Mouse (Mus musculus) liver, embryonic 16.5 days (tissue): Measurements from ENCODE around the gene Thrb. TPM values are rescaled to one million over a fixed set of nuclear protein-coding genes. Genes with fewer than 3 reads are reported as not detected.

Experiments
- ATAC-seq: fragments of 200-750 bp; cut with Nextera tagmentation; 2 replicates; pipeline ENCODE4 v1.8.0; 2017; ENCODE audit warnings: low read depth, mild to moderate bottlenecking, moderate number of reproducible peaks, moderate library complexity
- H3K27ac ChIP-seq: fragments of 300-500 bp; sonication (generic); 2 replicates; pipeline ENCODE4 v1.5.1; 2014; ENCODE audit warnings: mild to moderate bottlenecking, low read length
- H3K27me3 ChIP-seq: fragments of 300-500 bp; sonication (generic); 2 replicates; pipeline ENCODE4 v1.6.1; 2014; ENCODE audit warnings: low read depth, low read length, mixed read lengths; ENCODE audit not compliant: control insufficient read depth, insufficient read depth
- H3K36me3 ChIP-seq: fragments of 300-500 bp; sonication (generic); 2 replicates; pipeline ENCODE4 v1.6.1; 2014; ENCODE audit warnings: mild to moderate bottlenecking; ENCODE audit not compliant: control insufficient read depth, insufficient read depth
- H3K4me1 ChIP-seq: fragments of 300-500 bp; sonication (generic); 2 replicates; pipeline ENCODE4 v1.6.1; 2014; ENCODE audit warnings: low read depth, low read length, mixed read lengths; ENCODE audit not compliant: control insufficient read depth
- H3K4me2 ChIP-seq: fragments of 300-500 bp; sonication (generic); 2 replicates; pipeline ENCODE4 v1.6.1; 2014; ENCODE audit warnings: low read depth, low read length, mixed read lengths
- H3K4me3 ChIP-seq: fragments of 300-500 bp; sonication (generic); 2 replicates; pipeline ENCODE4 v1.5.1; 2014; ENCODE audit warnings: low read depth, mild to moderate bottlenecking, low read length
- H3K9ac ChIP-seq: fragments of 300-500 bp; sonication (generic); 2 replicates; pipeline ENCODE4 v1.6.1; 2014; ENCODE audit warnings: low read depth, low read length
- H3K9me3 ChIP-seq: fragments of 300-500 bp; sonication (generic); replicated peaks from 2 replicates; pipeline ENCODE4 v1.6.1; 2016; ENCODE audit warnings: low read length; ENCODE audit not compliant: control insufficient read depth
- WGBS: fragments of 180-500 bp; shearing (Covaris S2); extraction: QIAGEN DNeasy Blood & Tissue Kit; methylation state at CpG from one replicate; pipeline ENCODE4 v1.1.7; 2014; ENCODE audit not compliant: insufficient replicate concordance; 5-methylcytosine and 5-hydroxymethylcytosine counted together
- polyA plus RNA-seq: library from polyadenylated mRNA; unstranded; fragments of >200 nt; fragmentation: Nextera tagmentation; extraction: Ambion mirVana; gene quantifications from 2 replicates; pipeline ENCODE4 v1.2.1, GENCODE M21; 2015

The Thrb gene
- polyA plus RNA-seq, 1 experiment from 2014 or later: 6.0 TPM

- peak; percentile 96 for ATAC-seq
- WGBS: under 1% methylated on average over 75 of the region's 82 CpGs
Observed at GRCm38 (mm10) chr14:17660329-17661099, 453 bp downstream of the Thrb start.

GRCm38 (mm10) chr14:17661100-17661521 is 1.1 kb downstream of the Thrb start:
- peak overlapping the region; percentile 39 for H3K27ac ChIP-seq
- no peaks in the 10 kb centered on the region for H3K36me3 ChIP-seq
- no peaks in the 10 kb centered on the region for H3K4me1 ChIP-seq
- H3K4me3 ChIP-seq: peak overlapping the region; percentile 61
- H3K9me3 ChIP-seq: no peaks in the 10 kb centered on the region
- peak overlapping the region; percentile 60 for H3K4me2 ChIP-seq
- peak overlapping the region; percentile 21; the same call in 1 of the 2 replicates for H3K9ac ChIP-seq
- WGBS: under 1% methylated on average over 16 of the region's 16 CpGs
- no peak for ATAC-seq
- peaks cover 28% of the 10 kb centered on the region for H3K27me3 ChIP-seq

More at GRCm38 (mm10) chr14:17660329-17661099, 453 bp downstream of the Thrb start:
- no peaks in the 10 kb centered on the region for H3K9me3 ChIP-seq
- H3K27ac ChIP-seq: peak overlapping the region; percentile 64
- H3K36me3 ChIP-seq: no peaks in the 10 kb centered on the region
- peak overlapping the region; percentile 60 for H3K4me2 ChIP-seq
- no peaks in the 10 kb centered on the region for H3K4me1 ChIP-seq
- H3K27me3 ChIP-seq: peaks cover 28% of the 10 kb centered on the region
- H3K4me3 ChIP-seq: peak overlapping the region; percentile 61
- H3K9ac ChIP-seq: peak overlapping the region; percentile 60

GRCm38 (mm10) chr14:17662087-17662486 is 2.0 kb downstream of the Thrb start:
- Histone ChIP-seq H3K27ac (no peak overlapping the region), H3K36me3 (no peaks in the 10 kb centered on the region), H3K9me3 (no peaks in the 10 kb centered on the region), H3K27me3 (peaks cover 28% of the 10 kb centered on the region), H3K4me1 (no peaks in the 10 kb centered on the region), H3K9ac (no peak overlapping the region), H3K4me3 (no peak overlapping the region), H3K4me2 (peak overlapping the region; percentile 60; the same call in 1 of the 2 replicates)
- no peak for ATAC-seq
- 32% methylated on average over 5 of the region's 5 CpGs for WGBS

GRCm38 (mm10) chr14:17674335-17674734 is 14.3 kb downstream of the Thrb start:
- 66% methylated on average over 1 of the region's 1 CpGs for WGBS
- no peak overlapping the region for H3K4me2 ChIP-seq
- no peaks in the 10 kb centered on the region for H3K27me3 ChIP-seq
- no peaks in the 10 kb centered on the region for H3K4me1 ChIP-seq
- no peak overlapping the region for H3K4me3 ChIP-seq
- no peaks in the 10 kb centered on the region for H3K36me3 ChIP-seq
- no peak overlapping the region for H3K27ac ChIP-seq
- H3K9ac ChIP-seq: no peak overlapping the region
- no peaks in the 10 kb centered on the region for H3K9me3 ChIP-seq
- no peak for ATAC-seq

- no peak for ATAC-seq
- H3K27me3 ChIP-seq: no peaks in the 10 kb centered on the region
- H3K4me2 ChIP-seq: no peak overlapping the region
- no peaks in the 10 kb centered on the region for H3K9me3 ChIP-seq
- no peak overlapping the region for H3K27ac ChIP-seq
- no peaks in the 10 kb centered on the region for H3K4me1 ChIP-seq
- no peaks in the 10 kb centered on the region for H3K36me3 ChIP-seq
- 71% methylated on average over 3 of the region's 3 CpGs for WGBS
- no peak overlapping the region for H3K9ac ChIP-seq
- H3K4me3 ChIP-seq: no peak overlapping the region
Observed at GRCm38 (mm10) chr14:17675214-17675613, 15.2 kb downstream of the Thrb start.

- Histone ChIP-seq H3K4me3 (no peak overlapping the region), H3K9me3 (no peaks in the 10 kb centered on the region), H3K27ac (no peak overlapping the region), H3K27me3 (no peaks in the 10 kb centered on the region), H3K9ac (no peak overlapping the region), H3K4me1 (no peaks in the 10 kb centered on the region; the same call in 1 of the 2 replicates), H3K36me3 (no peaks in the 10 kb centered on the region), H3K4me2 (no peak overlapping the region)
- no peak for ATAC-seq
Observed at GRCm38 (mm10) chr14:17681479-17681878, 21.4 kb downstream of the Thrb start.

- Histone ChIP-seq H3K36me3 (no peaks in the 10 kb centered on the region), H3K4me1 (no peaks in the 10 kb centered on the region; the same call in 1 of the 2 replicates), H3K9ac (no peak overlapping the region), H3K27me3 (no peaks in the 10 kb centered on the region), H3K4me3 (no peak overlapping the region), H3K27ac (no peak overlapping the region), H3K9me3 (no peaks in the 10 kb centered on the region), H3K4me2 (no peak overlapping the region)
- ATAC-seq: peak; percentile 70; the same call in 1 of the 2 replicates
- 26% methylated on average over 1 of the region's 1 CpGs for WGBS
Observed at GRCm38 (mm10) chr14:17684881-17685280, 24.8 kb downstream of the Thrb start.

- H3K27me3 ChIP-seq: no peaks in the 10 kb centered on the region
- H3K27ac ChIP-seq: no peak overlapping the region
- no peak overlapping the region for H3K4me2 ChIP-seq
- no peak overlapping the region for H3K9ac ChIP-seq
- no peak overlapping the region for H3K4me3 ChIP-seq
- no peaks in the 10 kb centered on the region for H3K36me3 ChIP-seq
- no peaks in the 10 kb centered on the region for H3K9me3 ChIP-seq
- no peaks in the 10 kb centered on the region; the same call in 1 of the 2 replicates for H3K4me1 ChIP-seq
- ATAC-seq: no peak
- WGBS: 67% methylated on average over 3 of the region's 3 CpGs
Observed at GRCm38 (mm10) chr14:17685491-17685890, 25.4 kb downstream of the Thrb start.

- no peaks in the 10 kb centered on the region for H3K9me3 ChIP-seq
- no peak overlapping the region for H3K4me2 ChIP-seq
- ATAC-seq: no peak
- no peaks in the 10 kb centered on the region; the same call in 1 of the 2 replicates for H3K4me1 ChIP-seq
- 54% methylated on average over 3 of the region's 3 CpGs for WGBS
- no peak overlapping the region for H3K27ac ChIP-seq
- H3K4me3 ChIP-seq: no peak overlapping the region
- H3K9ac ChIP-seq: no peak overlapping the region
- H3K36me3 ChIP-seq: no peaks in the 10 kb centered on the region
- no peaks in the 10 kb centered on the region for H3K27me3 ChIP-seq
Observed at GRCm38 (mm10) chr14:17686939-17687338, 26.9 kb downstream of the Thrb start.
